Mouse (Mus musculus): ENCODE data around the gene Nr4a1.

DNA sequence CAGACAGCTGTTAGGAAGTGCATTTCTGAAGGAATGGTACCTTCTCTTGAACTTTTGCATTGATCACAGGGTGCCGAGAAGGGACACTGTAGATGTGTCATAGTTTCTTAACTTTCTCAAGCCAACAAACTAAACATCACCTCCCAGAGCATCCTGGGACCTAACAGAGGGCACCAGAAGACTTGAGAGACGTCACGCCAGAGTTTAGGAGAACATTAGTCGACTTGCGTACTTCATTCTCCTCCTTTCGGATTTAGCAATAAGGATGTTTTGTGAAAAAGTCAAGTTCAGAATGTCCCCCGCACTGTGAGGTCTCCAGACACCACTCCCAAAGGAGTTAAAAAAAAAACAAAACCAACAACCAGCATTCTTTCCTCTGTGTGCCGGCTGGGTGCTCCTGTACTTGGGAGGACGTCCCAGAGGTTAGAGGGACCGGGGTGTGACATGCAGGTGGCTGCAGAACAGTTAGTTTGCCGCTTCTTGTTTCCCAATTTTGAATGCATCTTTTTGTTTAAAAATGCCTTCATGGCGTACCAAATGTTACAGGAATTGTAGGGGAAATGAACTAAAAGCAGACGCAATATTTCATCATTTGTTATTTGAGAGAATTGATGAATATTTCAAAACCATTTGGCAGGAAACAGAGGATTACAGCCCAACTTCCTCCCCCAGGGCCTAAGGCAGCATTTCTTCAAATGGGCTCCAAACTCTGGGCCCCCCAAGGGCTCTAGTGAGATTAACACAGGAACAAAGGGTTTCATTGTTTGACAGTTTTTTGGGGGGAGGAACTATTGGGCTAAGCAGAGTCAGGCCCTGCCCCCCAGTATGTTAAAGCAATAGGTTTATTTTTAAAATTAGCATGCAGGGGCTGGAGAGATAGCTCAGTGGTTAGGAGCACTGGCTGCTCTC lies 54.6 kb downstream of the Nr4a1 start:
- TF ChIP-seq POLR2A (IDR thresholded peaks at IDR 0.05; ENCODE audit: low read depth, low read length) (no peak), CTCF (IDR thresholded peaks at IDR 0.05; ENCODE audit: extremely low read depth, insufficient read depth, insufficient read length, insufficient replicate concordance) (no peak)
